ENCODE assay signal across 8 mouse cellular contexts in the genomic region with DNA sequence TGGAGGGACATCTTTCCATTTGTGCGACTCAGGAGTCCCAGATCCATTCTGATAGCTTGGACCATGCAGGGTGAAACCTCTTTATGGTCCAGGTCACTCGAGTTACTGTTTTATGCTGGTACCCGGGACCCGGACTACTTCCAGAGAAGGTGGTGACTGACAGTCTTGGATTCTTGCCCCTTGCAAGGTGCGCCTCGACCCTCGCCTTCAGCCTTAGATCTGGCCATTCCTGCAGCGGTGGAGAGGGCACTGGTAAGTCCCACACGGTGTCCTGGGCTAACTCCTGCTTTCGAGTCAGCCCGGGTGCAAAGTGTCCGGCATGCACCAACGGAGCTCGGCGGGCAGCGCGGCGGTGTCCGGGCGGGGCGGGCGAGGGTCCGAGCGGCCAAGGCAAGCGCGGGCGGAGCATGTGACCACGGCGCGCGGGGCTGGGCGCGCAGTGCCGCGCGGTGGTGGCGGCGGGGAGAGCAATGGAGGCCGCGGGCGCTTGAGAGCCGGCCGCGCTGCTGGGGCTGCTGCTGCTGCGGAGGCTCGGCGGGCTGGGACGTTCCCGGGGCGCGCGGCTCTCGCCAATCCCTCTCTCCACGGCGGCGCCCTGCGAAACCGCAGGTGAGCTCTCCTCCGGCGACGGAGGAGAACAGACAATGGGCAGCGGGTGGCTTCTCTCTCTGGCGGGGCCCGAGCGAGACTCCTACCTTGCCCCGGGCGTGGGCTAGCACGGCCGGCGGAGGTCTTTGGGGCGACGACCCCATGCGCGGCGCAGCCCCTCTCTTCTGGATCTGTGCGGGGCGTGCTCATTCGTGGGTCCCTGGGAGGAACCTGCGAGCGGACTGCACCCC. TPM values are rescaled to one million over a fixed set of nuclear protein-coding genes. Genes with fewer than 3 reads are reported as not detected.
A peak's percentile ranks its signal among the peaks of the same experiment; 100 is the strongest.
DNase-seq lines count a peak whose midpoint lies in the region; ATAC-seq and TF ChIP-seq lines count a peak whose summit lies in the region.

No protein-coding gene starts in this region.

- intact Hi-C loops in left cerebral cortex, postnatal 25 days (cut with DNase I), result loop anchor here (1.0 to 5.0 kb wide), 3 partner anchors 60 to 185 kb away; a partner anchor contains a TSS

- H3K4me3 ChIP-seq in forebrain, postnatal 0 days (ENCODE audit: low read depth, low read length), result peak overlapping the region; percentile 90
- H3K4me3 ChIP-seq in hindbrain, embryonic 14.5 days (replicated peaks; ENCODE audit: low read length), result peak overlapping the region; percentile 98

- H3K9ac ChIP-seq in forebrain, postnatal 0 days, result peak overlapping the region; percentile 100
- H3K9ac ChIP-seq in hindbrain, embryonic 14.5 days, result peak overlapping the region; percentile 100

- H3K27ac ChIP-seq in forebrain, postnatal 0 days (ENCODE audit: low read depth, low read length), result peak overlapping the region; percentile 99
- peak overlapping the region; percentile 100 for H3K27ac ChIP-seq in hindbrain, embryonic 14.5 days

- no peaks in the 10 kb centered on the region for H3K9me3 ChIP-seq in forebrain, postnatal 0 days (ENCODE audit: low read length)
- H3K9me3 ChIP-seq in hindbrain, embryonic 14.5 days (ENCODE audit: control insufficient read depth, low read length), result no peaks in the 10 kb centered on the region

- no peaks in the 10 kb centered on the region for H3K27me3 ChIP-seq in forebrain, postnatal 0 days (ENCODE audit: insufficient read depth, low read length)
- no peaks in the 10 kb centered on the region for H3K27me3 ChIP-seq in hindbrain, embryonic 14.5 days (ENCODE audit: control insufficient read depth, insufficient read depth, low read length)

- WGBS in forebrain, postnatal 0 days, result 3% methylated on average over 65 of the region's 80 CpGs
- under 1% methylated on average over 78 of the region's 80 CpGs for WGBS in hindbrain, embryonic 14.5 days

- H3K36me3 ChIP-seq in forebrain, postnatal 0 days (ENCODE audit: insufficient read depth), result no peaks in the 10 kb centered on the region
- H3K36me3 ChIP-seq in hindbrain, embryonic 14.5 days (replicated peaks; ENCODE audit: control insufficient read depth, insufficient read depth), result no peaks in the 10 kb centered on the region

- DNase-seq in CD4-positive, CD25-positive, alpha-beta regulatory T cell, adult 2 months (ENCODE audit: low read depth, low spot score), result peak; percentile 16
- peak; percentile 4 for DNase-seq in cerebellum, adult 9-10 months
- DNase-seq in forebrain, postnatal 0 days, result peak; percentile 84
- peak; percentile 79 for DNase-seq in hindbrain, embryonic 14.5 days (ENCODE audit: low spot score)
- DNase-seq in left cerebral cortex, postnatal 25 days (ENCODE audit: low spot score in 2 of 2), result peak; percentile 68 to 78
- peak; percentile 79 for DNase-seq in right cerebral cortex, postnatal 25 days

- H3K4me1 ChIP-seq in forebrain, postnatal 0 days (ENCODE audit: insufficient read depth), result peaks cover 6% of the 10 kb centered on the region; the same call in 1 of the 2 replicates
- peaks cover 25% of the 10 kb centered on the region for H3K4me1 ChIP-seq in hindbrain, embryonic 14.5 days (replicated peaks; ENCODE audit: control insufficient read depth, insufficient read depth, low read length)

- TF ChIP-seq CTCF in forebrain, postnatal 0 days (IDR thresholded peaks at IDR 0.05; ENCODE audit: low read depth), result peak; percentile 60

- ATAC-seq in CD4-positive, CD25-positive, alpha-beta regulatory T cell, adult 4 months, result no peak
- peak; percentile 92 for ATAC-seq in forebrain, postnatal 0 days
- peak; percentile 92 for ATAC-seq in hindbrain, embryonic 14.5 days (ENCODE audit: low FRiP score)
- ATAC-seq in megakaryocyte progenitor cell, adult 5-6 weeks (replicated peaks; ENCODE audit: poor library complexity), result peak; percentile 41

- peak overlapping the region; percentile 71 for H3K4me2 ChIP-seq in forebrain, postnatal 0 days (ENCODE audit: low read depth)
- peak overlapping the region; percentile 55 for H3K4me2 ChIP-seq in hindbrain, embryonic 14.5 days (replicated peaks)

RNA-seq across cellular contexts. Expression of a gene that starts 1.2 kb away (rescaled TPM):
- polyA plus RNA-seq in CD4-positive, CD25-positive, alpha-beta regulatory T cell, adult 4 months (2017; shearing (Covaris generic)), result 1 to 10 TPM in 1 of 2 experiments, under 1 TPM in 1; 0.65 to 1.3 TPM
- total RNA-seq in forebrain, postnatal 0 days (2014; rRNA removed), result 86.2 and 87.4 TPM in 2 replicates
- 47.6 and 63.6 TPM in 2 replicates for polyA plus RNA-seq in forebrain, postnatal 0 days (2015; fragmentation: Nextera tagmentation; extraction: Ambion mirVana)
- 51.0 and 56.9 TPM in 2 replicates for polyA plus RNA-seq in hindbrain, embryonic 14.5 days (2014; fragmentation: Nextera tagmentation; extraction: Ambion mirVana)
- 10 to 100 TPM; 49.5 to 54.8 TPM for total RNA-seq in left cerebral cortex, postnatal 25 days (2021)
- total RNA-seq in megakaryocyte progenitor cell, adult 5-6 weeks (2015), result 2.9 and 3.7 TPM in 2 replicates
- 0.21 and 1.3 TPM in 2 replicates for total RNA-seq in megakaryocyte progenitor cell, adult 5-6 weeks (2017)

Comparison
In these comparisons a context has a peak if more than half of its experiments do, and no peak if none do; other contexts are left out.
1. DNase-seq: peak in every context shown above with its lines; median percentile 84 in forebrain, postnatal 0 days; 79 in hindbrain, embryonic 14.5 days; 79 in right cerebral cortex, postnatal 25 days; 73 in left cerebral cortex, postnatal 25 days; 16 in CD4-positive, CD25-positive, alpha-beta regulatory T cell, adult 2 months; 4 in cerebellum, adult 9-10 months.
2. RNA of a gene that starts 1.2 kb away (total RNA-seq): 86.2 to 87.4 TPM in forebrain, postnatal 0 days and 49.5 to 54.8 TPM in left cerebral cortex, postnatal 25 days; 0.21 to 3.7 TPM in megakaryocyte progenitor cell, adult 5-6 weeks; every median in the first group is over 10 times any median in the second.